8 mouse cellular contexts compared by ENCODE assay signal in genomic region chr12:5136300-5136699, GRCm38 (mm10).
DNase-seq lines count a peak whose midpoint lies in the region; ATAC-seq and TF ChIP-seq lines count a peak whose summit lies in the region.

No protein-coding gene starts in this region.

- peak overlapping the region; percentile 35; the same call in 1 of the 2 replicates for H3K27ac ChIP-seq in hindbrain, embryonic 10.5 days
- no peak overlapping the region for H3K27ac ChIP-seq in left cerebral cortex, adult 2 months
- no peak overlapping the region for H3K27ac ChIP-seq in midbrain, embryonic 15.5 days

- peaks cover 10% of the 10 kb centered on the region for H3K4me1 ChIP-seq in hindbrain, embryonic 10.5 days (replicated peaks)
- H3K4me1 ChIP-seq in midbrain, embryonic 15.5 days, result 0 out of 2 replicates have a peak, but pooled peaks cover 7% of the 10 kb centered on the region

- no peak overlapping the region for H3K9ac ChIP-seq in midbrain, embryonic 15.5 days

- H3K36me3 ChIP-seq in hindbrain, embryonic 10.5 days, result peaks cover 10% of the 10 kb centered on the region; the same call in 1 of the 2 replicates
- H3K36me3 ChIP-seq in midbrain, embryonic 15.5 days (replicated peaks), result 0 out of 2 replicates have a peak, but pooled peaks cover 6% of the 10 kb centered on the region

- H3K4me2 ChIP-seq in midbrain, embryonic 15.5 days, result no peak overlapping the region

- peak; percentile 44; the same call in 1 of the 2 replicates for ATAC-seq in midbrain, embryonic 15.5 days (replicated peaks)

- H3K9me3 ChIP-seq in hindbrain, embryonic 10.5 days, result no peaks in the 10 kb centered on the region
- no peaks in the 10 kb centered on the region for H3K9me3 ChIP-seq in midbrain, embryonic 15.5 days

- peak; percentile 70 for DNase-seq in left cerebral cortex, adult 11 months (ENCODE audit: low spot score)
- no peak for DNase-seq in left cerebral cortex, adult 8-10 months (ENCODE audit: low spot score in 2 of 2)
- DNase-seq in adrenal gland, postnatal 10 days, result peak; percentile 62
- peak; percentile 81 for DNase-seq in embryo, embryonic 11 days
- peak; percentile 73 for DNase-seq in hindbrain, embryonic 10.5 days (ENCODE audit: low spot score)
- peak; percentile 51 to 61 for DNase-seq in left cerebral cortex, adult 2 months (ENCODE audit: extremely low spot score in 1 of 2, low spot score in 2 of 2)
- peak; percentile 54 for DNase-seq in testis, postnatal 10 days (ENCODE audit: low spot score)

- peak; percentile 89 for TF ChIP-seq CTCF in left cerebral cortex, adult 2 months (IDR thresholded peaks at IDR 0.05)

- H3K4me3 ChIP-seq in hindbrain, embryonic 10.5 days, result no peak overlapping the region
- no peak overlapping the region for H3K4me3 ChIP-seq in left cerebral cortex, adult 2 months
- H3K4me3 ChIP-seq in midbrain, embryonic 15.5 days, result no peak overlapping the region

- WGBS in hindbrain, embryonic 10.5 days, result 27% methylated on average over 4 of the region's 4 CpGs
- WGBS in midbrain, embryonic 15.5 days, result 23% methylated on average over 4 of the region's 4 CpGs

- no peaks in the 10 kb centered on the region for H3K27me3 ChIP-seq in hindbrain, embryonic 10.5 days (ENCODE audit: insufficient read depth, poor library complexity, severe bottlenecking)
- H3K27me3 ChIP-seq in midbrain, embryonic 15.5 days (replicated peaks), result no peaks in the 10 kb centered on the region

- intact Hi-C loops in left cerebral cortex, adult 2 months (cut with DNase I), result no loop called here

Comparison
In these comparisons a context has a peak if more than half of its experiments do, and no peak if none do; other contexts are left out.
1. DNase-seq: peak in left cerebral cortex, adult 11 months (single experiment), adrenal gland, postnatal 10 days (single experiment), embryo, embryonic 11 days (single experiment), hindbrain, embryonic 10.5 days (single experiment), left cerebral cortex, adult 2 months (2 of 2) and testis, postnatal 10 days (single experiment); none in left cerebral cortex, adult 8-10 months (0 of 2).